ENCODE assay signal across 11 mouse cellular contexts in genomic region chr17:28136266-28136665, GRCm38 (mm10). TPM values are rescaled to one million over a fixed set of nuclear protein-coding genes. Genes with fewer than 3 reads are reported as not detected.
A peak's percentile ranks its signal among the peaks of the same experiment; 100 is the strongest.
DNase-seq lines count a peak whose midpoint lies in the region; ATAC-seq lines count a peak whose summit lies in the region.
"Had no signal": no experiment of that assay in that cellular context is flagged by ENCODE, and none has a peak within 500 bp of the region (broad histone marks: within the 10 kb centered on the region; RNA-seq: fewer than 3 reads in every experiment).

No protein-coding gene starts in this region.

- intact Hi-C loops in left cerebral cortex, postnatal 14 days (cut with DNase I) = no loop called here

- no peak overlapping the region for H3K9ac ChIP-seq in forebrain, embryonic 14.5 days (ENCODE audit: low read length)
- no peak overlapping the region for H3K9ac ChIP-seq in forebrain, embryonic 13.5 days
- no peak overlapping the region for H3K9ac ChIP-seq in embryonic facial prominence, embryonic 13.5 days

- no peaks in the 10 kb centered on the region for H3K36me3 ChIP-seq in forebrain, embryonic 14.5 days (ENCODE audit: control insufficient read depth, insufficient read depth, low read length)
- no peaks in the 10 kb centered on the region for H3K36me3 ChIP-seq in forebrain, embryonic 13.5 days (ENCODE audit: poor library complexity, severe bottlenecking)
- H3K36me3 ChIP-seq in embryonic facial prominence, embryonic 13.5 days = no peaks in the 10 kb centered on the region

- no peaks in the 10 kb centered on the region for H3K9me3 ChIP-seq in forebrain, embryonic 14.5 days (replicated peaks; ENCODE audit: control insufficient read depth, low read length)
- H3K9me3 ChIP-seq in forebrain, embryonic 13.5 days (replicated peaks) = no peaks in the 10 kb centered on the region
- no peaks in the 10 kb centered on the region for H3K9me3 ChIP-seq in embryonic facial prominence, embryonic 13.5 days

- DNase-seq in forebrain, embryonic 14.5 days (ENCODE audit: low spot score) = peak; percentile 64
- peak; percentile 38 to 54 for DNase-seq in kidney, postnatal 4 days
- DNase-seq in kidney, adult 8-10 months = no peak
- peak; percentile 59 for DNase-seq in adrenal gland, adult 8-10 months
- no peak for DNase-seq in layer of hippocampus, adult 18-20 months (ENCODE audit: low spot score in 2 of 2)
- DNase-seq in left cerebral cortex, postnatal 14 days (ENCODE audit: low spot score in 2 of 2) = no peak
- DNase-seq: lung, adult 2 months had no signal

- peaks cover 6% of the 10 kb centered on the region; the same call in 1 of the 2 replicates for H3K4me1 ChIP-seq in forebrain, embryonic 14.5 days (ENCODE audit: control insufficient read depth, insufficient read depth, low read length)
- peaks cover 23% of the 10 kb centered on the region for H3K4me1 ChIP-seq in forebrain, embryonic 13.5 days
- H3K4me1 ChIP-seq in embryonic facial prominence, embryonic 13.5 days = peaks cover 32% of the 10 kb centered on the region

- no peak overlapping the region for H3K4me2 ChIP-seq in forebrain, embryonic 14.5 days (ENCODE audit: low read length)
- H3K4me2 ChIP-seq in forebrain, embryonic 13.5 days = no peak overlapping the region
- no peak overlapping the region for H3K4me2 ChIP-seq in embryonic facial prominence, embryonic 13.5 days

- no peaks in the 10 kb centered on the region for H3K27me3 ChIP-seq in forebrain, embryonic 14.5 days (replicated peaks; ENCODE audit: control insufficient read depth, insufficient read depth, low read length)
- peaks cover 10% of the 10 kb centered on the region for H3K27me3 ChIP-seq in forebrain, embryonic 13.5 days
- H3K27me3 ChIP-seq in embryonic facial prominence, embryonic 13.5 days = peaks cover 10% of the 10 kb centered on the region

- H3K4me3 ChIP-seq in forebrain, embryonic 14.5 days (ENCODE audit: low read depth, low read length) = no peak overlapping the region
- no peak overlapping the region for H3K4me3 ChIP-seq in forebrain, embryonic 13.5 days
- H3K4me3 ChIP-seq in embryonic facial prominence, embryonic 13.5 days = no peak overlapping the region
- H3K4me3 ChIP-seq: megakaryocyte, embryonic 14.5 days had no signal

- 0 out of 2 replicates have a peak overlapping the region, but pooled peaks have one; percentile 18 for H3K27ac ChIP-seq in forebrain, embryonic 14.5 days (ENCODE audit: low read depth, low read length)
- H3K27ac ChIP-seq in forebrain, embryonic 13.5 days = no peak overlapping the region
- H3K27ac ChIP-seq in embryonic facial prominence, embryonic 13.5 days = 0 out of 2 replicates have a peak overlapping the region, but pooled peaks have one; percentile 16

- 37% methylated on average over 5 of the region's 5 CpGs for WGBS in forebrain, embryonic 14.5 days
- WGBS in forebrain, embryonic 13.5 days = 56% methylated on average over 5 of the region's 5 CpGs
- WGBS in embryonic facial prominence, embryonic 13.5 days = 38% methylated on average over 5 of the region's 5 CpGs

- ATAC-seq in forebrain, embryonic 14.5 days = peak; percentile 36; the same call in 1 of the 2 replicates
- ATAC-seq in forebrain, embryonic 13.5 days = no peak
- ATAC-seq in embryonic facial prominence, embryonic 13.5 days (ENCODE audit: insufficient number of reproducible peaks, insufficient read depth, low FRiP score, low TSS enrichment, low read depth) = no peak

RNA-seq across cellular contexts. Expression of gene Scube3, which starts 5.7 kb away (rescaled TPM):
- 4.7 TPM in 2 replicates for polyA plus RNA-seq in forebrain, embryonic 14.5 days (2014; fragmentation: Nextera tagmentation; extraction: Ambion mirVana)
- 2.9 and 4.2 TPM in 2 replicates for polyA plus RNA-seq in forebrain, embryonic 13.5 days (2015; fragmentation: Nextera tagmentation; extraction: Ambion mirVana)
- total RNA-seq in adrenal gland, adult 8-10 months (2022) = 10 to 100 TPM; 12.1 to 19.7 (median 15.9) TPM
- 9.4 and 10.1 TPM in 2 replicates for polyA plus RNA-seq in embryonic facial prominence, embryonic 13.5 days (2015; fragmentation: Nextera tagmentation; extraction: Ambion mirVana)
- total RNA-seq in layer of hippocampus, adult 18-20 months (2021) = 1 to 10 TPM; 1.3 to 1.9 TPM
- total RNA-seq in left cerebral cortex, postnatal 14 days (2021) = 1 to 10 TPM; 1.1 to 2.1 TPM

RNA-seq across cellular contexts. Expression of gene Zfp523, which starts 40.7 kb away (rescaled TPM):
- 31.0 and 33.9 TPM in 2 replicates for polyA plus RNA-seq in forebrain, embryonic 14.5 days (2014; fragmentation: Nextera tagmentation; extraction: Ambion mirVana)
- polyA plus RNA-seq in forebrain, embryonic 13.5 days (2015; fragmentation: Nextera tagmentation; extraction: Ambion mirVana) = 32.7 and 34.5 TPM in 2 replicates
- 10 to 100 TPM; 39.2 to 62.8 (median 49.0) TPM for total RNA-seq in adrenal gland, adult 8-10 months (2022)
- polyA plus RNA-seq in embryonic facial prominence, embryonic 13.5 days (2015; fragmentation: Nextera tagmentation; extraction: Ambion mirVana) = 36.6 and 41.2 TPM in 2 replicates
- 100 to 1,000 TPM; 107 to 109 TPM for total RNA-seq in layer of hippocampus, adult 18-20 months (2021)
- total RNA-seq in left cerebral cortex, postnatal 14 days (2021) = 100 to 1,000 TPM in 1 of 2 experiments, 10 to 100 TPM in 1; 97.0 to 105 TPM

RNA-seq across cellular contexts. Expression of gene Tcp11, which starts 55.8 kb away (rescaled TPM):
- 1.6 TPM in 2 replicates for polyA plus RNA-seq in forebrain, embryonic 14.5 days (2014; fragmentation: Nextera tagmentation; extraction: Ambion mirVana)
- polyA plus RNA-seq in forebrain, embryonic 13.5 days (2015; fragmentation: Nextera tagmentation; extraction: Ambion mirVana) = 1.4 TPM in 2 replicates
- under 1 TPM in 1 of 4 experiments, not detected in 3; 0.46 TPM for total RNA-seq in adrenal gland, adult 8-10 months (2022)
- polyA plus RNA-seq in embryonic facial prominence, embryonic 13.5 days (2015; fragmentation: Nextera tagmentation; extraction: Ambion mirVana) = 1.9 and 2.1 TPM in 2 replicates
- 1 to 10 TPM in 1 of 2 experiments, under 1 TPM in 1; 0.68 to 1.6 TPM for total RNA-seq in layer of hippocampus, adult 18-20 months (2021)
- 1 to 10 TPM; 1.3 to 1.6 TPM for total RNA-seq in left cerebral cortex, postnatal 14 days (2021)
- total RNA-seq: gastrocnemius, adult 18-20 months had no signal

Comparison
In these comparisons a context has a peak if more than half of its experiments do, and no peak if none do; other contexts are left out.
1. DNase-seq: peak in forebrain, embryonic 14.5 days (single experiment), kidney, postnatal 4 days (2 of 2) and adrenal gland, adult 8-10 months (single experiment); none in kidney, adult 8-10 months (0 of 2), layer of hippocampus, adult 18-20 months (0 of 2) and left cerebral cortex, postnatal 14 days (0 of 2).
2. RNA of gene Scube3, which starts 5.7 kb away (total RNA-seq): 12.1 to 19.7 TPM in adrenal gland, adult 8-10 months; 1.1 to 2.1 TPM in left cerebral cortex, postnatal 14 days and 1.3 to 1.9 TPM in layer of hippocampus, adult 18-20 months; every median in the first group is over 4 times any median in the second.